Mouse (Mus musculus): ENCODE results near the gene Psmb1. TPM values are rescaled to one million over a fixed set of nuclear protein-coding genes. Genes with fewer than 3 reads are reported as not detected.

Gene Psmb1
- polyA plus RNA-seq (2017; shearing (Covaris generic)): 196 TPM

GRCm38 (mm10) chr17:15499656-15500394 is at the start of gene Psmb1, which contains the start of gene Tbp:
Psmb1 (minus strand) TSS chr17:15499751.
Tbp (plus strand) TSS chr17:15499888.

GRCm38 (mm10) chr17:15526986-15527810 is 27.6 kb upstream of the Psmb1 start, which contains the start of gene Pdcd2:
Pdcd2 (minus strand) TSS chr17:15527301.

Other genes with a start within 250 kb of the Psmb1 start
- gene Dll1, start 122.9 kb downstream of the Psmb1 start, polyA plus RNA-seq (2017; shearing (Covaris generic)): not detected
- gene Fam120b, start 103.5 kb downstream of the Psmb1 start, polyA plus RNA-seq (2017; shearing (Covaris generic)): 33.1 TPM
- 45.4 TPM for gene Tbp, start 137 bp upstream of the Psmb1 start, polyA plus RNA-seq (2017; shearing (Covaris generic))
- 88.5 TPM for gene Pdcd2, start 27.6 kb upstream of the Psmb1 start, polyA plus RNA-seq (2017; shearing (Covaris generic))
- 10.3 TPM for gene Prdm9, start 64.6 kb upstream of the Psmb1 start, polyA plus RNA-seq (2017; shearing (Covaris generic))
- gene Chd1, start 205.2 kb upstream of the Psmb1 start, polyA plus RNA-seq (2017; shearing (Covaris generic)): 208 TPM